Mouse (Mus musculus) frontal cortex, postnatal 36 days (tissue): ENCODE results near the gene Slfnl1.

Source experiments
- DNase-seq, 2 experiments: peaks; one replicate each; pipeline ENCODE4 v3.0.0; 2022; ENCODE audit warnings: low spot score in 2 of 2

Slfnl1 gene

DNA sequence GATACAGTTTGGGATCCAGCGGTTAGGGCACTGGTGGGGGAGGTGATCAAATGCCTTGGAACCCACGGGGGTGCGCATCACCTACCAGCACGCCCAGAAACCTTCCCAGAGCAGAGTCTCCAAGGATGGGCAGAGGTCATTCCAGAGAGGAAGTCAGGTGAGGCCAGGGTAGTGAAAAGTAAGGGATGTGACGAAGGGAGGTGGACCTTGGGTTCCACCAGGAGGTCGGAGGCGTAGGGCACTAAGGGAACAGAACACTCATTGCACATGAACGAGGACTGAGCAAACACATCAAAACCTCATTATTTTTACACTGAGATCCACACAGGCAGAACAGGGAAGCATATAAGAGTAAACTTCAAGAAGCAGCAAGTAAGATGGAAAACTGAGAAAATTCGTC is 49.7 kb downstream of the Slfnl1 start:
- no peak for DNase-seq
